Mouse (Mus musculus) spleen, adult 18-20 months (tissue): Measurements from ENCODE around the gene Pygl.
A peak's percentile ranks its signal among the peaks of the same experiment; 100 is the strongest.

Experiments
- DNase-seq, 2 experiments: peaks; one replicate each; pipeline ENCODE4 v3.0.0; 2022; ENCODE audit warnings: mixed read lengths in 2 of 2

Gene Pygl

DNA sequence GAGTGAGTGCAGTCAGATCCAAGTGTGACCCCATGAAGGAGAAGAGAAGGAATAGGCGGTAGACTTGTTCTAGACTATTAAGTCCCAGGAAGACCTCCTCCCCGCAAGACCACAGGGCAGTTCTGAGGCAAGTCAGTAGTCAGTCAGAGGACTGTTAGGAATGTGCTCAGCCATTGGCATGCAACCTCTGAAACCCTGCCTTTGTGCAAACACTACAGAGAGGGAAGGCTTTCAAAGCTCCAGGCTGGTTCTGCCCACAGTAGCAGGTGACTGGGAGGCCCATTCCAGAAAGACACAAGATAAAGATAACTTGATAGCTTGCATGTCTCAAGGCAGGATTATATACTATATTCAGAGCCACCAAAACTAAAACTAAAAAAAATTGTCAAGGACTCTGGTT is at the start of gene Pygl:
Pygl (minus strand) TSS at position 195 of the 400 bp plus-strand sequence.
- DNase-seq: no peak

DNA sequence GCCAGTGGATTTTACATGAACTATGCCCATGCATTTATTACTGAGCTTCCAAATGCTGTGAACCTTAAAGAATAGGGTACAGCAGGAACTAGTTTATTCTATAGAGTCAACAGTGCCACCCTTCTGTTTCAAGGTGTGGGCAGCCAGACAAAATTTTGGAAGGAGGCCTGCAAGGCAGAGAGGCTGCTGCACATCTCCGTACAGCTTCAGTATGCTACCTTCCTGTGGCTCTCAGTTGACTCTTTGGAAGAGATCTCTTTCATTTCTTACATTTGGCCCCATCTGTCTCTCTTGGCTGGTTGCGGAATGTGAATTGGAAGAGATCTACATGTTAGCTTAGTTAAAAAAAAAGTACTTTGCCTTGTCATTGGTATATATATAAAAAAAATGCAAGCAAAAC is 49.6 kb upstream of the Pygl start:
- DNase-seq: no peak

DNA sequence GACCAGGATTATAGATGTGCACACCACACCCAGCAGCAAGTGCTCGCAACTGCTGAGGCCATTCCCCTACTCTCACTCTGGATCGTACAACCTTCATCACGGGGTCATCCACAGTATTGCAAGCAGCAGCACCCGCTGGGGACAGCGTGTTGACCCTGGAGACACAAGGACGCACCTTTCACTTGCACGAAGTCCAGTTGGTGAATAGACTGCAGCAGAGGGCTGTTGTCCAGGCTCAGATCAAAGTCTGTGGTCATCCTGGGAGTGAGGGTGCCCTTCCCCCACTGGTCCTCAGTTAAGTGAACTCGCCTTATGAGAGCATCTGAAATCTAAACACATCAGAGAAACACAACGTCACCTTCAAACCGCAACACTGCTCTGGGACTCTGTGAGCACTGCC is 49.1 kb upstream of the Pygl start:
- DNase-seq: no peak

DNA sequence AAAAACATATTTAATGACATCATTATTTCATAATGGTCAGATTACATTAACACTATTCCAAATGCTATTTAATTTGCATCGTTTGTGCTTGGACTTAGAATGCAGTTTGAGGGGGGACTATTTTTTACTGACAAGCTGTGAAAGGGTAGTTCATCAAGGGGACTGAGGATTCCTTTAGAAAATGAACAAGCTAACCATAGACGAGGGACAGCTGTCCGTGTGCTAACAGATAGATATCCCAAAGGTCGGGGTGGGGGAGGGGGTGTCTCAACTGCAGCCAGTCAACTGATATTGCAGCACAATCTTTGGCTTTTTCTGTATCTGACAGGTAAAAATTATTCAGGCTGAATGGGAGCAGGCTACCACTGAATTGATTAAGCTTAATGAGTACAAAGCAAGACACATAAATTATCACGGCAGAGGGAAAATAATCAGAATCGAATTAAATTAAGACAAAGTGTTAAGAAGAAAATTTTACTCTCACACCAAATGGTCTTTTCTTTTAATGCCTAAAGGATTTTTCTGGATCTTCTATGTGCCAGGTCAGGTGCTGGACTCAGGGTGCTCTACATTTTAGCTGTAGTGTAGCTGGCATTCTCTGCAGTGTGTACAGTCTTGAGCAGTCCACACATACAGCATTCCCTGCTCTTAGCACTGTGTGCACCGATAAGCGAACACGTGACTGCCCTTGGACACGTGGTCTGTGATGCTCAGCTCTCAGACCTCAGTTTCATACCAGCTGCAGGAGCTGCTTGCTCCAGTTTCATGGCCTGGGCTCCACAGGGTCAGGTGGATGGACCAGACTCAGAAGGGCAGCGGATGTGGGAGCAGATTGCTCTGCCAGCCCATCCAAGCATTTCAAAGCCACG is 46.0 kb upstream of the Pygl start:
- DNase-seq: no peak

DNA sequence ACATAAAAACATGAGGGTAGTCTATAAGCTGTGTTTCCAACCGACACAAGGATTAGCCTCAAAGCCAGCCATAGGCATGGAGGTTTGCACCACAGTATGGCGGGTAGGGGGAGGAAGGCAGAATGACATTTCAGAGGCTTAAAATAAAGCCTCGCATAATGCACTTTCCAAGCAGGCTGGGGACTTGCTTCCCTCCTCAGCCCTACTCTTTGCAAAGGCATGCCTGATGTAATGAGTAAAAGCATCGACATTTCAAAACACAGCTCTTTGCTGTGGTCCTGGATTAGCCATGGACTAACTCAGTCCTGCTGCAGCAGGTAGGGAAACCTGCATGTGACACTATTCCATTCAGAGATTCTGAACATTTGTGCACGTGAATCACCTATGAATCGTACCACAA is 38.4 kb upstream of the Pygl start:
- no peak for DNase-seq

DNA sequence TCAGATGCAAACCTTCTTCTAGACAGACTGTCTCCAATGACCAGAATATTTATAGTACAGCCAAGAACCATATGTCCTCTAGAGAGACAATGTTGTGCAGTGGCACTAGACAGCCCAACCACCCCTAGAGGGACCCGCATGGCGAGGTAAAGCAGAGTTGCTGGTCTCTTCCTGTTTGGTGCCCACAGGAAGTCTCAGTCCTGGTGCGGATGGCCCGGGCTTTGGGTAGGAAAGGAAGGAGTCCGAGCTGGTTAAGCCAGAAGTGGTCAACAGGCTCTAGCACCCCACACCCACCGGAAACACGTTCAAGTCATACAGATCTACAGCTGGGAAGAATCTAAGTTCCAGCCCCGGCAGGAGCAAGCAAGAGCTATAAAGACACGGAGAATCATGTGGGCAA is 36.0 kb upstream of the Pygl start:
- no peak for DNase-seq

DNA sequence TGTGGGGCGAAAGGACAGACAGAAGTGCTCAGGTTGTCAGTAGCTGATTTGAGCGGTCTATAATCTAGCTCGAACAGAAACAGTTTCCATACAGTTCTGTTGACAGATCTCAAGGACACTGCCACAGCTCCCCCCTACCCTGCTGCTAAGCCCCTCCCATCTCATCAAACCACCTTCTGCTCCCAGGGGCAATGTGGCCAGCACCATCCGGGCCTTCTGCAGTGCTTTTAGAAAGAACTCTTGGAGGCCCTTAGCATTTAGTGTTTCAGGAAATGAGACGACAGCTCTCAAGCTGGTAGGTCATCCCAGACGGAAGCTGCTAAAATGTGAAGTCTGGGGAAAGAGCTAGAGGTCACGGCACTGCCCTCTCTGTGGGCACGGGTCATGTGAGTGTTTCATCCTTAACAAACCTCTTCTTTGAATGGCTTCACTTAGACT is 35.2 kb upstream of the Pygl start:
- DNase-seq: peak in 1 of 2 experiments; percentile 9

DNA sequence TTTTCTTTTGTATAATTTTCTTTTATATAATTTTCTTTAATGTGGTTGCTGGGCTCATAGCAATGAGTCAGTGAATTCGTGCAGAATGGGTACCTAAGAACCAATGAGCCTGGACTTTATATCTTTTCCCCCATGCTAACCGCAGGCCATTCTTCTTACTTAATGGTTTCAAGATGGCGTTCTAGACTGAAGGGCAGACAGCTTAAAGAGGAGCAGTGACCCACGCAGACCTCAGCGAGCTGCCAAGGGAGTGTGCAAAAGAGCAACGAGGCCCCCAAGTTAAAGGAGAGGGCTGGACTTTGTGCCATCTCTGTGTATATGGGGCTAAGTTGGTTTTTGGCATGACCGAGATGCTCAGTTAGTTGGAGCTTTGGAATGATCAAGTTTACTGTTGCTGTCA is 32.4 kb upstream of the Pygl start:
- DNase-seq: no peak

DNA sequence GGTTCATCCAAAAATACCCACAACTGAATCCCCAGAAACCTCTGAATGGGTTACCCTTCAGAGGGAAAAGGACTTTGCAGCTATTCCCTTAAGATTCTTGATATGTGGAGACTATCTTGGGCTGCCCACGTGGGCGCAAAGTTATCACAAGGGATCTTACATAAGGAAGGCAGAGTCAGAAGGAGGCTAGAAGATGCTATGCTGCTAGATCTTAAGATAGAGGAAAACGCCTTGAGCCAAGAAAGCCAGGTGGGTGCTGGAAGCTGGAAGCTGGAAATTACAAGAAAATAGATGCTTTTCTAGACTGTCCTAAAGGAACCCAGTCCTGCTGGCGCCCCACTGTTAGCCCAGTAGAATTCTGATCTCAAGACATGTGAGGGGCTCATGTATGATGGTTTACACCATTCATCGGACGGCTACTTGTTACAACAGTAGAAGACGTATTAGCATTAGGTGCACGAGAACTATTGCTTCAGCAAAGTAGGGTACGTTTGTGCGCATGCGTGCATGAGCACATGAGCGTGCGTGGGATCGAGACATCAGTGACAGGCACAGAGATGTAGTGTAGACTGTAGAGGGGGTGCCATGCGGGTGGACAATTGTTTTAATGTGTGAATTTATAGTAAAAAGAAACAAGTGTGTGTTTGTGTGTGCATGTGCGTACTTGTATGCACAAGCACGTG is 31.1 kb upstream of the Pygl start:
- DNase-seq: no peak

DNA sequence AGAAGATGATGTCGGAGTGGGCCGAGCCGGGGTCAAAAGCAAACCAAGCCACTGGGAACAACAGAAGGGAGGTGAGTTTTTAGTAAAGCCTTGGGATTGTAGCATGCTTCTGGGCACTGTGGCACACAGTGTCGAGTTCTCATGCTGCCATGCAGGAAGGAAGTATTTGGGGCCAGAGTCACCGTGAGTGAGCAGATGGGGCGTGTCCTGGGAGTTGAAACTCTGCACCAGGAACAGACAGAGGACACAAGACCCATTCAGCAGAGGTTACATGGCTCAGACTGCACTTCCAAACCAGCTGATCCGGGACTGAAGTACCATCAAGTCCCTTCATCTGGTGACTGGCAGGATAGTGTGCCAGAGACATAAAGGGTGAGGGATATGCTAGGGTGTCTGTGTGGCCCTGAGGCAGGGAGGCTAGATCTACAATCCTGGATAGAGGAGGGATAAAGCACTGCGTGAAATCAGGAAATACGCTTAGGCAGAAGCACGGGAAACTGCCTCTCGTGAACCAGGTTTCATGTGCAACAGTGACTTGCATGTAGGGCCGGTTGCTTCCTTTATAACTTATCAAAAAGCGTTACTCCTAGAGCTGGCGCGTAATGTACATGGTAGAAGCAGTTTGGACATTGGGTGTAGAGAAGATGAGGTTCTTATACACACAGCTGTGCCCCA is 20.1 kb upstream of the Pygl start:
- no peak for DNase-seq

DNA sequence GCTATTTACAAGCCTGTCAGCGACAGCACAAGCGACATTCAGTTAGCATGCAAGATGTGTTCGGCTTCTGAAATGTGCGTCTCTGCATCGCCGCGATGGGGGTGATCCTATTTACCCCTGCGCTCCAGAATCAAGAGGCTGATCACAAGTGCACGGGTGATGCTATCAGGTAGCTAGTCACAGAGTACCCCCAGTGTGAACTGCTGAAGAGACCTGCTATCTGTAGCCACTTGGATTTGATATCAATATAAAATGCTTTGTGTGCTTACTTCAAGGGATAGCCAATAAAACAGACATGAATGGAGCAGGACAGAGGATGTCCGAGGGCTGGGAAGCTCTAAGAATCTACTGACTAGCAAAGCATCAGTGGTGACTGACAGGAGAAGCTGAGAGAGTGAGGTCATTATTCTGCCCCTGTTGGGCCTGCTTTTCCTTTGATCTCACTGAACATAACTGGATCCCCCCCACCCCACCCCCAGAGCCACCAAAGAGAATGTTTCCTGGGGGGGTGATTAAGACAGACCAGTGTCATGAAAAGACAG is 18.4 kb upstream of the Pygl start:
- no peak for DNase-seq

DNA sequence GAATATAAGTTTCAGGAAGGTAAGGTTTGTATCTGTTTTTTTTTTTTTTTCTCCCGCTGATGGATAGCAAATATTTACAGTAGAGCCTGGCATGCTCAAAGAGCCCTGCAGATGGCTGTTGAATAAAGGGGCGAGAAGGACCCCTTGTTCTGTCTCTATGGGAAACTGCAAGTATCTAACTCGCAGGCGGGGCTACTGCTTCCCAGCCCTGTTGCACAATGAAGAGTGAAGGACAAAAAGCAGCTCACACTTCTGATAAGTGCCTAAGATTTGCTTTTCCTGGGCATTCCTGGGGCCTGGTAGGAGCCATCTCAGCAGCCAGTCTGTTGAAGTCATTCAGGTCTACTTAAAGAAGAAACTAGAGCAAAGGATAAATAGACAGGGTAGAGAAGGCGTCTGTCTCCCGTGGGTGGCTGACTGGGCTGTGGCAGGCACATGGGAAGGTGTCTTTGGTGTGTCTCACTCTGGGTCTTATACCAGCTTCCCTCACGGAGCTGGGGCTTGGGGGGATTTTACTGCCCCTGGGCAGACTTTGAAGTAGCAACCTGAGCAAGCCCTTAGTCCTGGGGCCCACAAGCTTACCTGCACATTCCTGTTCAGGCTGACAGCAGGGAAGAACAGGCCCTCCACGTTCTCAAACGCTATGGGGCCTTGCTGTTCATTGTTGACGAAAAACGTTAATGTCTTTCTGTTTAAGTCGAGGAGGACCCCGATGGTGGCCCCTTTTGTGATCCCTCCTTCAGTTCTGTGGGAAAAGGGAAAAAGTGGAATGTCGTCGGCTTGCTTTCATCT is 16.6 kb upstream of the Pygl start:
- no peak for DNase-seq

DNA sequence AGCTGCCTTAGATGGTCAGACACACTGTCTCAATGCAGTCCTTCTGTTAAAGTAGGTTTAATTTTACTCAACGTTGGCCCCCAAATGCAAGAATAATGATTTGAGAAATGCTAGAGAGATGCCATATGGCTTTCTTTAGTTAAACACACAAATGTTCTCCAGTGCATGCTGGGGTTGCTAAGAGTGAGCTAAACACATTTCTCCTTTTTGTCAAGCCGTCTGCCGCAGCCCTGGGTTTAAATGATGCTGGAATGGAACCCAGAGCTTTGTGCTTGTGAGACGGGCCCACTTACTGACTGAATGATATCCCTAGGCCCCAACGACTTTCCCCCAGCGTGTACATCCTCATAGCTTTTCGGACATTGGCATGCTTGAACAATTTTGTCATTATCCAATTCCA is 11.3 kb upstream of the Pygl start:
- no peak for DNase-seq

DNA sequence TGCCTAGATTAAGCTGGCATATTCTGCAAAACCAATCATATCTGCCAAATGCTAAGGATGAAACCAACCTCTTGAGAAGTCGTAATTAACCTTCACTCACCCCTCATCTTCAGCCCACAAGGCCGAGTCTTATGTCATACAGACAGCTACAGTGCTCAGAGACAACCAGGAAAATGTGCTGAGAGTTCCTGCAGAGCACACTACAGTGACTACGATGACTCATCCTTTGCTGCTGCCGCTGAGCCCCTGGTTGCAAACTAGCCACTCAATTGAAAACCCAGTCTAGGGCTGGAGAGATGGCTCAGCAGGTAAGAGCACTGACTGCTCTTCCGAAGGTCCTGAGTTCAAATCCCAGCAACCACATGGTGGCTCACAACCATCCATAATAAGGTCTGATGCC is 8.5 kb upstream of the Pygl start:
- DNase-seq: no peak

DNA sequence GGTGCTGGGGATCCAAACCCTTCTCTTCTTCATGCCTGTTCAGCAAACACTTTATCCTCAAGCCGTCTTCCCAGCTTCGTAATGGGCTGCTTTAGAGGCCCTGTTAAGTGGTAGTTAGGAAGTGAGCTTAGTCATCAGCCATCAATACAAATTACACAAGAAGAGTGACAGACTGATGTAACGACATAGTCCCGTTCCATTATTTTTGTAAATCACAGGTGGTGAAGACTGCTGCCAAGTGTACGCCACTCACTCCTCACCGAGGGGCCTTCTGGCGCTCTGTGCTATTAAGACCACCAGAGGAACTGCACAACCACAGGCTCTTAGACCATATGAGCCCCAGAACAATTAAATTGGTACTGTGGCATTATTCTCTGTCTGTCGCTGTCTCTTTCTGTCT is 7.3 kb upstream of the Pygl start:
- DNase-seq: no peak

DNA sequence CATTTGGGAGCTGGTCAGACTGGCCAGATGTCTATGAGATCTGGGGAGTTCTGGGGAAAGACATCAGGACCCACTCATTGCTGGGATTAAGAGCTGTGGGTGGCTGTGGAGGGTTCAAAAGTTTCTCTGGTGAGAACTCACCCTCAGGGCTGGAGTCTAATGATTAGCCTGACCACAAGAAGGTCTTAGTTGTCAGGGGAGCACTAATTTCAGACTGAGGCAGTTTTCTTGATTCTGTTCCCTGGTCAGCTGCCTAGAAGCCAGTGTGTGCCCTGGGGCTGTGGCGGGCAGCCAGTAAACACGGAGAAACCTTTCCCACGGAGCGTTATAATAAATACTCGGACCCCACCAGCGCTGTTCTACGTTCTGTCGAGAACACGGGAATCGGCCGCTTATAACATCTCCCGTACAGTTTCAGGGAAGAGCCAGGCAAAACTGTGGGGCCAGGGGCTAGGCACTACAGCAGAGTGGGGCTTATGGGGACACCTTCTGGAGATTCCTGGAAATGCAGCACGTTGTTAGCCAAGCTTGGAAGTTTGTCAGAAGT is 3.7 kb upstream of the Pygl start:
- peak in 1 of 2 experiments; percentile 59 for DNase-seq

DNA sequence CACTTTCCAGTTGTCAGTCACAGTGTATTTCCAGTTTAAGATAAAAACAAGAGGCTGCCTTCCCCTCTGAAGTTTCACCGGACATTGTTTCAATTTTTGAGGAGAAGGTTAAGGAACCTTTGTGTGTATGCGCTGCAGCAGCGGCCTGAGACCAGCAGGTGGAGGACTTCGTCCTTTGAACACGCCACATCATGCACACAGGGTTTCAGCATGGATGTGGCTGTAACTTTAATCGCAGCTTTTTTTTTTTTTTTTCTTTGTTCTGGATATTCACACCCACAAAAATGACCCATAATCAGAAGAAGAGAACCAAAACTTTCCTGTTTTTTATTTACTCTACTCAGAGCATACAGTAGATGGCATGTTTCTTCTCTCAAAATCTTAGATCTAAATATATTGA is 3.1 kb upstream of the Pygl start:
- peak in 1 of 2 experiments; percentile 31 for DNase-seq

DNA sequence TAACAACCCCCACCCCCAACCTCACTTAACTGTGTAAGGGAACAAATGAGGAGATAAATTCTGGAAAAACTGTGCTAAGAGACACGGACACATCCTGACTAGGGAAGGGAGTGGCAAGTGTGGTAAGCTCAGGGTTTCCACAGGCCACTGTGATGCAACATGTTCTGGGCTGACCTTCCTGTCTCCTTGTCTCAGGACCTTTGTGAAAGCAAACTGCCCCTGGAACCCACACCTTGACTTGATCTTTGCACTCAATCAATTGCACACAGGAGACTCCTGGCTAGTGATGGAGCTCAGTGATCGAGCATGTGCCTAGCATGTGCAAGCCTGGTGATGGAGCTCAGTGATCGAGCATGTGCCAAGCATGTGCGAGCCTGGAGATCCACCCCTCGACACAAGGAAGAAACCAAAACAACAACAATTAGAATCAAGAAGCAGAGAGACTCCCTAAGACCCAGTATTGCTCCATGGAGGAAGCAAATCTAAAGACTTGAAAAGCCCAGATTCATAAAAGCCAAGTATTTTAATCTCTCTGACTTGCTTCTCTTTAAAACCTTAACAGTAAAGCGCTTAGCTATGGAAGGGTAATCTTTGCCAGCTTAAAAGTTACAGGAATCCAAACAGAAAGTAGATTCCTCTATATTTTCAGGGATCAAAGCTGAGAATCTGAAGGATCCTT is 2.5 kb upstream of the Pygl start:
- DNase-seq: no peak

DNA sequence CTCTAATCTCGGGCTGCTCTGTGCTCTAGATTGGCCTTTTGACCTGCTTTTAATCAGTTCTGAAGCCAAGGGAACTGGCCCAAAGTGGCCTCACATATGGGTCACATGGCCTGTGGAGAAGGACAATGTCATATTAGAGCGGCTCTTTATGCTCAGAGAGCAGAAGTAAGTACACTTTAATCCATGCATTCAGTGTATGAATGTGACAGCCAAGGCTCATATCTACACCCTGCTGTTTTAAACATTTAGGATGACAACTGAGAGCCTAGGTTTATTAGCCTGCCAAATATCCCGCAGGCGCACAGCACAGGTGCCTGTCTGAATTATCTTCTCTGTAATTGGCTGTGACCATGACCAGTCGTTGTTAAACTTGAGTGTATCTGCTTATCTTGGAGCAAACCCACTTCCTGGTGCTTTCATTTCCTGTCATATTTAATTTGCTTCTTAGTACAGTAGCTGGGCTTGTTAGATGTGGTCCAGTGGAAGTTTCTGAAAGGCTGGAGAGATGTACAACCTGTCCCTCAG is 794 bp upstream of the Pygl start:
- DNase-seq: no peak

DNA sequence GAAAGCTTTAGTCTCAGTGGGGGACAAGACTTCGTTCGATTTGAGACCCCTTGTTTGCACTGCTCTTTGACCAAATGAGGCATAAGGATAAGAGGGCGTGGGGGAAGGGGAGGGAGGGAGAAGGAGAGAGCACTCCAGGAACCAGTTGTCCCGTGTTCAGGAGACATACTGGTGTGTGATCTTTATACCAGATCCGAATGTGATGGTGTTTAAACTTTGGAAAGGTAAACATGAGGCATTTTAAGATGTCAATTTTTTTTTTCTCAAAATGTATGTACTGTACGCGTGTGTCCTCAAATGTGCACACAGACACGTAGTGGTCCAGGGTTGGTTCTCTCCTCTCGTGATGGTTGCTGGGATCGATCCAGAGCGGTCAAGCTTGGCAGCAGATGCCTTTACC is 3.1 kb downstream of the Pygl start:
- no peak for DNase-seq

DNA sequence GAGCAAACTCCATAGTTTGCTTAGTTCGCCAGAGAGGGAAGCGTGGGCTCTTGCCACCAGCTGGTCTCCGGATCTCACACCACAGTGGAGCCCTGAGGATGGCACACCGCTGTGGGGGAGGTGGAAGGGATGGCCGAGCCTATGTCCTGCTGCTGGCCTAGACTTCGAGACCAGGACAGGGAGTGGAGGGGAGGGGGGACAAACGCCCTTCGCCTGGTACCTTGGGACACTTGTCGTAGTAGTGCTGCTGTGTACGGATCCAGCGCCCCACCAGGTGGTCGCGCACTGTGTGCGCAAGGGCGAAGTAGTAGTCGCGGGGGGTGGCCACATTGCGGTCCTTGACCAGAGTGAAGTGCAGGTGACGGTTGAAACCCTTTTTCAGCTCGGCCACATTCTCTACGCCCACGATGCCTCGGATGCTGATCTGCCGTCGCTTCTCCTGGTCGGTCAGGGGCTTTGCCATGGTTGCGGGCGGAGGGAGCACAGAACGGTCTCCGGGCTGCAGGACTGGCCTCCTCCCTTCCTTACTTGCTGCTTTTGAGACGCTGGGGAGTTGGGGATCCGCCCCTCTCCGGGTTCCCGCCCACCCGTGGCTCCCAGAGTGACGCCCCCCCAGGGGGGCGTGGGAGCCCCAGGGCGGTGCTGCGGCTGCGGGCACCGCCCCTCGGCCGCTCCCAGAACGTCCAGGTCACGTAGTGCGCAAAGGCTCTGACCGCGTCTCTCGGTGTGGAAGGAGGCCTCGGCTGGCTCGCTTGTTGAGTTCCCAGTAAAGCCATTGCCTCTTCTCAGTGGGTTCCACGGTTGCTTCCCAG is 4.0 kb downstream of the Pygl start:
- peak; percentile 55 to 57 for DNase-seq
